In genomic region chr2:33495654-33496053, GRCm38 (mm10) we compare ENCODE assay signal across 14 mouse cellular contexts. TPM values are rescaled to one million over a fixed set of nuclear protein-coding genes. Genes with fewer than 3 reads are reported as not detected.
A peak's percentile ranks its signal among the peaks of the same experiment; 100 is the strongest.
DNase-seq lines count a peak whose midpoint lies in the region; ATAC-seq lines count a peak whose summit lies in the region.
"Had no signal": no experiment of that assay in that cellular context is flagged by ENCODE, and none has a peak within 500 bp of the region (broad histone marks: within the 10 kb centered on the region; RNA-seq: fewer than 3 reads in every experiment).

No protein-coding gene starts in this region.

- WGBS in hindbrain, embryonic 11.5 days: 58% methylated on average over 3 of the region's 3 CpGs
- 56% methylated on average over 3 of the region's 3 CpGs for WGBS in hindbrain, embryonic 16.5 days
- WGBS in midbrain, embryonic 10.5 days: 49% methylated on average over 3 of the region's 3 CpGs

- H3K27ac ChIP-seq in hindbrain, embryonic 11.5 days (ENCODE audit: low read depth, low read length): no peak overlapping the region
- H3K27ac ChIP-seq in hindbrain, embryonic 16.5 days (ENCODE audit: low read depth, low read length): no peak overlapping the region
- no peak overlapping the region for H3K27ac ChIP-seq in midbrain, embryonic 10.5 days (replicated peaks)
- H3K27ac ChIP-seq: embryonic facial prominence, embryonic 15.5 days; left cerebral cortex, adult 2 months; liver, embryonic 15.5 days had no signal

- no peaks in the 10 kb centered on the region for H3K4me1 ChIP-seq in hindbrain, embryonic 11.5 days (replicated peaks; ENCODE audit: control insufficient read depth, insufficient read depth, low read length)
- H3K4me1 ChIP-seq in hindbrain, embryonic 16.5 days (ENCODE audit: control insufficient read depth, insufficient read depth, low read depth, low read length): no peaks in the 10 kb centered on the region
- no peaks in the 10 kb centered on the region for H3K4me1 ChIP-seq in midbrain, embryonic 10.5 days
- H3K4me1 ChIP-seq: embryonic facial prominence, embryonic 15.5 days; liver, embryonic 15.5 days had no signal

- H3K36me3 ChIP-seq in hindbrain, embryonic 11.5 days (ENCODE audit: control insufficient read depth, insufficient read depth, low read length): no peaks in the 10 kb centered on the region
- H3K36me3 ChIP-seq in hindbrain, embryonic 16.5 days (ENCODE audit: control insufficient read depth, insufficient read depth, low read length): no peaks in the 10 kb centered on the region
- H3K36me3 ChIP-seq in midbrain, embryonic 10.5 days: no peaks in the 10 kb centered on the region
- H3K36me3 ChIP-seq: embryonic facial prominence, embryonic 15.5 days; liver, embryonic 15.5 days had no signal

- peak; percentile 14 for DNase-seq in hindbrain, embryonic 11.5 days (ENCODE audit: low spot score)
- DNase-seq in B cell, adult 2 months: peak; percentile 51 to 53
- peak; percentile 10 for DNase-seq in NIH3T3 (ENCODE audit: low read depth)
- no peak for DNase-seq in adrenal gland, postnatal 25 days
- no peak for DNase-seq in midbrain, embryonic 10.5 days (ENCODE audit: low spot score)
- no peak for DNase-seq in kidney, postnatal 10 days
- DNase-seq: cerebellum, adult 11 months; heart, postnatal 14 days; kidney, adult 9 months had no signal

- peaks cover 3% of the 10 kb centered on the region; the same call in 1 of the 2 replicates for H3K9me3 ChIP-seq in hindbrain, embryonic 11.5 days (ENCODE audit: control insufficient read depth, low read length)
- H3K9me3 ChIP-seq in hindbrain, embryonic 16.5 days (ENCODE audit: control insufficient read depth, low read length): peaks cover 7% of the 10 kb centered on the region
- H3K9me3 ChIP-seq in midbrain, embryonic 10.5 days (replicated peaks): peaks cover 12% of the 10 kb centered on the region; the same call in 1 of the 2 replicates
- H3K9me3 ChIP-seq: embryonic facial prominence, embryonic 15.5 days; liver, embryonic 15.5 days had no signal

- H3K9ac ChIP-seq in hindbrain, embryonic 11.5 days (ENCODE audit: low read depth, low read length): no peak overlapping the region
- H3K9ac ChIP-seq in hindbrain, embryonic 16.5 days (ENCODE audit: low read depth, low read length): no peak overlapping the region
- H3K9ac ChIP-seq: embryonic facial prominence, embryonic 15.5 days; liver, embryonic 15.5 days had no signal

- ATAC-seq in hindbrain, embryonic 11.5 days (ENCODE audit: low FRiP score): no peak
- ATAC-seq in hindbrain, embryonic 16.5 days: no peak
- peak; percentile 44 for ATAC-seq in megakaryocyte progenitor cell, adult 5-6 weeks (replicated peaks; ENCODE audit: poor library complexity)

- H3K27me3 ChIP-seq in hindbrain, embryonic 11.5 days (ENCODE audit: control insufficient read depth, insufficient read depth, low read length): no peaks in the 10 kb centered on the region
- H3K27me3 ChIP-seq in hindbrain, embryonic 16.5 days (replicated peaks; ENCODE audit: control insufficient read depth, insufficient read depth, low read length): no peaks in the 10 kb centered on the region
- 0 out of 2 replicates have a peak, but pooled peaks cover 2% of the 10 kb centered on the region for H3K27me3 ChIP-seq in midbrain, embryonic 10.5 days (ENCODE audit: low read depth, poor library complexity, severe bottlenecking)
- H3K27me3 ChIP-seq: embryonic facial prominence, embryonic 15.5 days had no signal

- H3K4me2 ChIP-seq in hindbrain, embryonic 11.5 days (replicated peaks; ENCODE audit: low read depth, low read length): no peak overlapping the region
- H3K4me2 ChIP-seq in hindbrain, embryonic 16.5 days (ENCODE audit: low read length): no peak overlapping the region
- H3K4me2 ChIP-seq: embryonic facial prominence, embryonic 15.5 days; liver, embryonic 15.5 days had no signal

- H3K4me3 ChIP-seq in hindbrain, embryonic 11.5 days (ENCODE audit: low read depth, low read length): no peak overlapping the region
- H3K4me3 ChIP-seq in hindbrain, embryonic 16.5 days (ENCODE audit: low read length): no peak overlapping the region
- H3K4me3 ChIP-seq in midbrain, embryonic 10.5 days: no peak overlapping the region
- H3K4me3 ChIP-seq: embryonic facial prominence, embryonic 15.5 days; left cerebral cortex, adult 2 months; liver, embryonic 15.5 days had no signal

RNA-seq across cellular contexts. Expression of gene Zbtb43, which starts 27.3 kb away (rescaled TPM):
- polyA plus RNA-seq in hindbrain, embryonic 11.5 days (2014; fragmentation: Nextera tagmentation; extraction: Ambion mirVana): 24.8 and 31.2 TPM in 2 replicates
- polyA plus RNA-seq in hindbrain, embryonic 16.5 days (2015; fragmentation: Nextera tagmentation; extraction: Ambion mirVana): 20.7 and 21.7 TPM in 2 replicates
- total RNA-seq in megakaryocyte progenitor cell, adult 5-6 weeks (2015): 8.0 and 8.8 TPM in 2 replicates
- total RNA-seq in megakaryocyte progenitor cell, adult 5-6 weeks (2017): 8.0 and 10.5 TPM in 2 replicates
- total RNA-seq in adrenal gland, postnatal 25 days (2021): 22.2 and 27.4 TPM in 2 replicates
- 20.3 and 25.3 TPM in 2 replicates for polyA plus RNA-seq in midbrain, embryonic 10.5 days (2016; fragmentation: Nextera tagmentation; extraction: Ambion mirVana)

Comparison
In these comparisons a context has a peak if more than half of its experiments do, and no peak if none do; other contexts are left out.
1. DNase-seq: peak in hindbrain, embryonic 11.5 days (single experiment), B cell, adult 2 months (2 of 2) and NIH3T3 (single experiment); none in adrenal gland, postnatal 25 days (single experiment), midbrain, embryonic 10.5 days (single experiment) and kidney, postnatal 10 days (single experiment).